Mouse (Mus musculus) forebrain, embryonic 12.5 days (tissue): ENCODE measurements at regions not wholly inside any gene's neighbourhood (a gene's known extent, or its start where the extent isn't known, plus 50 kb on each side); places are given as distances from the start of the nearest gene placed in this dataset.

Source experiments
- ATAC-seq: fragments of 200-750 bp; cut with Nextera tagmentation; 2 replicates; pipeline ENCODE4 v1.8.0; 2017; ENCODE audit warnings: moderate TSS enrichment; ENCODE audit not compliant: low FRiP score
- H3K27ac ChIP-seq: fragments of 300-500 bp; sonication (generic); 2 replicates; pipeline ENCODE4 v1.5.1; 2016; ENCODE audit warnings: mild to moderate bottlenecking
- H3K27me3 ChIP-seq: fragments of 300-500 bp; sonication (generic); 2 replicates; pipeline ENCODE4 v1.6.1; 2016; ENCODE audit warnings: mild to moderate bottlenecking
- H3K36me3 ChIP-seq: fragments of 300-500 bp; sonication (generic); replicated peaks from 2 replicates; pipeline ENCODE4 v1.6.1; 2016; ENCODE audit warnings: mild to moderate bottlenecking
- H3K4me1 ChIP-seq: fragments of 300-500 bp; sonication (generic); 2 replicates; pipeline ENCODE4 v1.6.1; 2016
- H3K4me2 ChIP-seq: fragments of 300-500 bp; sonication (generic); 2 replicates; pipeline ENCODE4 v1.6.1; 2016; ENCODE audit warnings: mild to moderate bottlenecking, moderate library complexity
- H3K4me3 ChIP-seq: fragments of 300-500 bp; sonication (generic); replicated peaks from 2 replicates; pipeline ENCODE4 v1.5.1; 2016; ENCODE audit warnings: mild to moderate bottlenecking
- H3K9ac ChIP-seq: fragments of 300-500 bp; sonication (generic); 2 replicates; pipeline ENCODE4 v1.6.1; 2016; ENCODE audit warnings: mild to moderate bottlenecking
- H3K9me3 ChIP-seq: fragments of 300-500 bp; sonication (generic); 2 replicates; pipeline ENCODE4 v1.6.1; 2016
- WGBS: fragments of 180-500 bp; shearing (Covaris S2); methylation state at CpG from one replicate; pipeline ENCODE4 v1.1.7; 2016; 5-methylcytosine and 5-hydroxymethylcytosine counted together

DNA sequence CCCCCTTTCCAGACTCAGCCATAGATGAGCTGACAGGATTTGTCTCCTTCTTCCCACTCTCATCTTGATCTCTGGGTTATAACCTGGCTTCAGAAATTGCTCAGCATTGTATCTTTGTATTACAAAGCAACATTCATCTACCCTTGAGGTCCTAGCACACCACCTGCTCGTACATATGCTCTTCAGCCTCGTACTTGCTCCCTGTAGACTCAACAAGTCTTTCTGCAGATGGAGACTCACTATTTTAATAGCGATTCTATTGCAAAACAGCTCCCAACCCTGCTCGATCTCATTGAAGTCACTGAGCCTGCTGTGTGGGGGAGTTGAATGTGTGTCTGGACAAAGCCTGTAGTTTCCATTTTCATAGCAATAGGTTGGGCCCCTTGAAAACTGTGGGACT is 535.2 kb upstream of the Auts2 start:
- Histone ChIP-seq H3K36me3 (no peaks in the 10 kb centered on the region), H3K27me3 (no peaks in the 10 kb centered on the region), H3K9me3 (no peaks in the 10 kb centered on the region), H3K4me1 (peaks cover 4% of the 10 kb centered on the region), H3K27ac (no peak overlapping the region), H3K9ac (no peak overlapping the region), H3K4me3 (no peak overlapping the region), H3K4me2 (no peak overlapping the region)
- no peak for ATAC-seq
- WGBS = 80% methylated on average over 4 of the region's 4 CpGs

DNA sequence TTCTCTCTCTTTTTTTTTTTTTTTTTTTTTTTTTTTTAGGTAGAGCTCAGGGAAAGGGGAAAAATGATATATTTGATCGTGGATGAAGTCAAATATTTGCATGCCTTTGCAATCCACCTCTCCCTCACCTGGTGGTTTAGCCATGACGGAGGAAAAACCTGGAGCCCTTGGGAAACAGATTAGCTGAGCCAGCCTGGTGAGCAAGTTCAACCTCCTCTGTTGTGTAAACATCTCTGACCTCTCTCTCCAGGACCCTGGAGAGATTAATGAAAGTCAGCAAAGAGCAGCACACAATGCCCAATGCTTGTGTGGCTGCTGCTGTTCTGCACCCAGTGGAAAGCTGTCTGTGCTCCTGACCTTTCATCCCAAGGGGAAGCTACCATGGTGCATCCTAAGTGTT is 530.2 kb upstream of the Auts2 start:
- Histone ChIP-seq H3K4me2 (no peak overlapping the region), H3K9ac (no peak overlapping the region), H3K4me1 (no peaks in the 10 kb centered on the region), H3K4me3 (no peak overlapping the region), H3K27me3 (no peaks in the 10 kb centered on the region), H3K36me3 (no peaks in the 10 kb centered on the region), H3K9me3 (no peaks in the 10 kb centered on the region), H3K27ac (no peak overlapping the region)
- WGBS = 61% methylated on average over 2 of the region's 2 CpGs
- no peak for ATAC-seq

DNA sequence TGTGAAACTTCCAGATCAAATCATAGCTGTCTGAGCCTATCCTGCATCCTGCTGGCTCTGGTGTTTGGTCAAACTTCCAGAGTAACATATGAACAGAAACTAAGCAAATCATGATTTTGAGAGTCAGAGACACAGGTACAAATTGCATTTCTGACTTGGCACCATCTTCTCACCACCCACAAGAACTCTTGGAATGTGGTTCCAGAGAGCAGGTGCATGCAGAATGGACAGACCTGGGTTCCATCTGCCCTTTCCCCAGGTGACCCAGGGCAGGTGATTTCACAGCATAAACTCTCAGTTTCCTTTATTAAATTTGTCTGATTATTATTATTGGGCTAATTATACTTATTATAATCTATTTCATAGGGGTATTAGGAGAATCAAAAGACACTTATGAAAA is 527.0 kb upstream of the Auts2 start:
- H3K9ac ChIP-seq = no peak overlapping the region
- H3K4me1 ChIP-seq = no peaks in the 10 kb centered on the region
- H3K36me3 ChIP-seq = no peaks in the 10 kb centered on the region
- H3K4me3 ChIP-seq = no peak overlapping the region
- H3K4me2 ChIP-seq = no peak overlapping the region
- no peak for ATAC-seq
- no peaks in the 10 kb centered on the region for H3K9me3 ChIP-seq
- H3K27me3 ChIP-seq = no peaks in the 10 kb centered on the region
- no peak overlapping the region for H3K27ac ChIP-seq

- H3K27me3 ChIP-seq = no peaks in the 10 kb centered on the region
- 88% methylated on average over 3 of the region's 3 CpGs for WGBS
- no peak for ATAC-seq
- no peak overlapping the region for H3K9ac ChIP-seq
- H3K4me1 ChIP-seq = no peaks in the 10 kb centered on the region
- H3K36me3 ChIP-seq = no peaks in the 10 kb centered on the region
- H3K27ac ChIP-seq = no peak overlapping the region
- H3K4me3 ChIP-seq = no peak overlapping the region
- no peaks in the 10 kb centered on the region for H3K9me3 ChIP-seq
- H3K4me2 ChIP-seq = no peak overlapping the region
These were observed 519.3 kb upstream of the Auts2 start for GRCm38 (mm10) chr5:133062481-133062880.

GRCm38 (mm10) chr5:133047456-133047855 is 504.3 kb upstream of the Auts2 start:
- H3K9me3 ChIP-seq = no peaks in the 10 kb centered on the region
- H3K27me3 ChIP-seq = no peaks in the 10 kb centered on the region
- no peak overlapping the region for H3K4me2 ChIP-seq
- H3K27ac ChIP-seq = no peak overlapping the region
- no peaks in the 10 kb centered on the region for H3K36me3 ChIP-seq
- H3K4me3 ChIP-seq = no peak overlapping the region
- H3K9ac ChIP-seq = no peak overlapping the region
- H3K4me1 ChIP-seq = no peaks in the 10 kb centered on the region
- no peak for ATAC-seq
- 92% methylated on average over 4 of the region's 4 CpGs for WGBS

- Histone ChIP-seq H3K9me3 (no peaks in the 10 kb centered on the region), H3K4me2 (no peak overlapping the region), H3K27ac (no peak overlapping the region), H3K4me3 (no peak overlapping the region), H3K36me3 (no peaks in the 10 kb centered on the region), H3K4me1 (no peaks in the 10 kb centered on the region), H3K27me3 (no peaks in the 10 kb centered on the region), H3K9ac (no peak overlapping the region)
- 71% methylated on average over 9 of the region's 9 CpGs for WGBS
- ATAC-seq = no peak
These were observed 502.5 kb upstream of the Auts2 start for GRCm38 (mm10) chr5:133045637-133046036.

DNA sequence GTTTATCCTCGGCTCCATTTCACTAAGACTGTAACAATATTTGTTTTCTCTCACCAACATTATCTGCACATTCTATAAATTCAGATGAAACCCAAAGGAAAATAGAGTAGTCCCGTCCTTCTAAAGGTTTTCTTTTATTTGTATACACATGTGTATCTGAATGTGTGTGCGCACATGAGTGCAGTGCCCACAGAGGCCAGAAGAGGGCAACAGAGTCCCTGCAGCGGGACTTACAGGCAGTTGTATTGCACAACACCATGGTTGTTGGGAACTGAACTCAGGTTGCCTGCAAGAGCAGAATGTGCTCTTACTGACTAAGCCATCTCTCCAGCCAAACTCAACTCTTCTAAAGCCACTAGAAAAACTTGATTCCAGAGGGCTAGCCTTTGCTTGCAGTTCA is 484.4 kb upstream of the Auts2 start:
- WGBS = 90% methylated on average over 4 of the region's 4 CpGs
- Histone ChIP-seq H3K4me2 (no peak overlapping the region), H3K4me3 (no peak overlapping the region), H3K27ac (no peak overlapping the region), H3K9me3 (peaks cover 7% of the 10 kb centered on the region; the same call in 1 of the 2 replicates), H3K4me1 (no peaks in the 10 kb centered on the region), H3K9ac (no peak overlapping the region), H3K36me3 (no peaks in the 10 kb centered on the region), H3K27me3 (no peaks in the 10 kb centered on the region)
- no peak for ATAC-seq

GRCm38 (mm10) chr5:133025121-133025520 is 482.0 kb upstream of the Auts2 start:
- H3K4me1 ChIP-seq = no peaks in the 10 kb centered on the region
- peaks cover 7% of the 10 kb centered on the region; the same call in 1 of the 2 replicates for H3K9me3 ChIP-seq
- H3K27ac ChIP-seq = no peak overlapping the region
- H3K36me3 ChIP-seq = no peaks in the 10 kb centered on the region
- H3K4me2 ChIP-seq = no peak overlapping the region
- no peak overlapping the region for H3K9ac ChIP-seq
- no peak overlapping the region for H3K4me3 ChIP-seq
- 86% methylated on average over 4 of the region's 4 CpGs for WGBS
- H3K27me3 ChIP-seq = no peaks in the 10 kb centered on the region
- ATAC-seq = no peak

DNA sequence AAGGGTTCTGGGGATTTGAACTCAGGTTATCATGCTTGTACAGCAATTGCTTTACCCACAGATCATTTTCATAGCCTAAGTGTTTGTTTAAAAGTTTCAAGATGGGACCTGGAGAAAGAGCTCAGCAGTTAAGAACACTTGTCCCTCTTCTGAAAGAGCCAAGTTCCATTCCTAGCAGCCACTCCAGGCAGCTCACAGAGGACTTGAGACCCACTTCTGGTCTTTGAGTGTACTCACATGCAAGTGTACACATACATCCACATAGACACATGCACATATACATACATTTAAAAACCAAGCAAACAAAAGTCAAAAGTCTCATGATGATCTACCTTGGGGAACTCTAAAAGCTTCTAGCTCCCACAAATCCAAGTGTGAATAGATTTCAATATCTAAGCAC is 477.7 kb upstream of the Auts2 start:
- H3K36me3 ChIP-seq = no peaks in the 10 kb centered on the region
- no peak for ATAC-seq

DNA sequence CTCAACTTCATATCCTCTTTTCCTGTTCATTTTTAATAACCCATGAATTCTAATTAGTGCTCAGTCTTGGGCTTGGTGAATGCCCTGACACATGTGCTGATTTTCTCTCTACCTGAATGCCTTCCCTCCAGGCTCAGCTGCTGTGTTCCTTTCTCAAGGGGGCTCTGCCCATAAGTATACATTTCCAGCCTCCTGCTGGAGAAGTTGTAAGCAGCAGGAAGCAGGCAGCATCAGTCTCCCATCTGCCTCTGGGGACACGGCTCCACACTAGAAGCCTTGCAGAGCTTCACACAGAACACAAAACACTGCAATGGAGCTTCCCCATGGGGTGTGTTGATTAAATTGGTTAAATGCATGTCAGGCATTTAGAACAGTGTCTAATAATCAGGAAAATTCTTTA is 477.0 kb upstream of the Auts2 start:
- Histone ChIP-seq H3K4me1 (no peaks in the 10 kb centered on the region), H3K27ac (no peak overlapping the region), H3K4me2 (no peak overlapping the region), H3K9ac (no peak overlapping the region), H3K4me3 (no peak overlapping the region), H3K27me3 (no peaks in the 10 kb centered on the region), H3K9me3 (no peaks in the 10 kb centered on the region), H3K36me3 (no peaks in the 10 kb centered on the region)
- ATAC-seq = no peak
- 61% methylated on average over 1 of the region's 1 CpGs for WGBS

More for the DNA sequence above, 477.7 kb upstream of the Auts2 start:
- Histone ChIP-seq H3K9me3 (no peaks in the 10 kb centered on the region), H3K27me3 (no peaks in the 10 kb centered on the region), H3K4me1 (no peaks in the 10 kb centered on the region), H3K4me2 (no peak overlapping the region), H3K9ac (no peak overlapping the region), H3K4me3 (no peak overlapping the region), H3K27ac (no peak overlapping the region)

- 71% methylated on average over 14 of the region's 14 CpGs for WGBS
- Histone ChIP-seq H3K36me3 (no peaks in the 10 kb centered on the region), H3K4me2 (no peak overlapping the region), H3K27ac (no peak overlapping the region), H3K9me3 (no peaks in the 10 kb centered on the region), H3K4me3 (no peak overlapping the region), H3K4me1 (no peaks in the 10 kb centered on the region), H3K27me3 (no peaks in the 10 kb centered on the region), H3K9ac (no peak overlapping the region)
- ATAC-seq = no peak
These were observed 467.8 kb upstream of the Auts2 start for GRCm38 (mm10) chr5:133010624-133011575.

GRCm38 (mm10) chr5:132982866-132983265 is 439.7 kb upstream of the Auts2 start:
- no peak overlapping the region for H3K27ac ChIP-seq
- H3K9me3 ChIP-seq = no peaks in the 10 kb centered on the region
- no peak overlapping the region for H3K4me3 ChIP-seq
- no peak for ATAC-seq
- no peak overlapping the region for H3K4me2 ChIP-seq
- peaks cover 6% of the 10 kb centered on the region; the same call in 1 of the 2 replicates for H3K27me3 ChIP-seq
- H3K36me3 ChIP-seq = no peaks in the 10 kb centered on the region
- no peaks in the 10 kb centered on the region; the same call in 1 of the 2 replicates for H3K4me1 ChIP-seq
- WGBS = 97% methylated on average over 7 of the region's 7 CpGs
- H3K9ac ChIP-seq = no peak overlapping the region

DNA sequence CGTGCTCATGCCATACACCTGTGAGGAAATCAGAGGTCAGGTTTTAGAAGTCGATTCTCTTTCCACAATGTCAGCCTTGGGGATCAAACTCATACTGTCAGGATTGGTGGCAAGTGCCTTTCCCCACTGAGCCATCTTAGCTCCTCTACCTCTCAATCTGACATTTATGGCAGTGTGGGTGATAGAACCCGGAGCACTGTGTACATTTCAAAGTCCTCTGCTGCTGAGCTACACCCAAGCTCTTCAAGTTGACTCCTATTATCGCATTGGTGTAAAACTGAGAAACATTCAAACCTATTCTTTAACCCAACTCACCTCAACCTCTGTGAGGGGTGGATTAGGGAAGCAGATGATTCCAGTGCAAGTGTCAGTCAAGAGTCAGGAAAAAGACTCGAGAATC is 435.9 kb upstream of the Auts2 start:
- WGBS = 91% methylated on average over 5 of the region's 5 CpGs
- H3K9ac ChIP-seq = no peak overlapping the region
- no peak for ATAC-seq
- no peak overlapping the region for H3K4me3 ChIP-seq
- peaks cover 20% of the 10 kb centered on the region for H3K4me1 ChIP-seq
- H3K27me3 ChIP-seq = peaks cover 8% of the 10 kb centered on the region; the same call in 1 of the 2 replicates
- H3K9me3 ChIP-seq = no peaks in the 10 kb centered on the region
- no peak overlapping the region for H3K27ac ChIP-seq
- no peaks in the 10 kb centered on the region for H3K36me3 ChIP-seq
- no peak overlapping the region for H3K4me2 ChIP-seq
